Mouse (Mus musculus): Measurements from ENCODE around the gene Dna2.

- peak; percentile 49 for TF ChIP-seq CTCF (IDR thresholded peaks at IDR 0.05; ENCODE audit: low read depth)
- TF ChIP-seq EP300 (IDR thresholded peaks at IDR 0.05; ENCODE audit: low read depth), result no peak
Observed at GRCm38 (mm10) chr10:62946738-62947471, at the start of gene Dna2.

All from liver, embryonic 14.5 days (tissue).